Mouse (Mus musculus): ENCODE data around the gene Cyp17a1. TPM values are rescaled to one million over a fixed set of nuclear protein-coding genes. Genes with fewer than 3 reads are reported as not detected.

Cyp17a1 gene
- total RNA-seq, 2 experiments from 2014 or later = 1.9 to 10.5 TPM

DNA sequence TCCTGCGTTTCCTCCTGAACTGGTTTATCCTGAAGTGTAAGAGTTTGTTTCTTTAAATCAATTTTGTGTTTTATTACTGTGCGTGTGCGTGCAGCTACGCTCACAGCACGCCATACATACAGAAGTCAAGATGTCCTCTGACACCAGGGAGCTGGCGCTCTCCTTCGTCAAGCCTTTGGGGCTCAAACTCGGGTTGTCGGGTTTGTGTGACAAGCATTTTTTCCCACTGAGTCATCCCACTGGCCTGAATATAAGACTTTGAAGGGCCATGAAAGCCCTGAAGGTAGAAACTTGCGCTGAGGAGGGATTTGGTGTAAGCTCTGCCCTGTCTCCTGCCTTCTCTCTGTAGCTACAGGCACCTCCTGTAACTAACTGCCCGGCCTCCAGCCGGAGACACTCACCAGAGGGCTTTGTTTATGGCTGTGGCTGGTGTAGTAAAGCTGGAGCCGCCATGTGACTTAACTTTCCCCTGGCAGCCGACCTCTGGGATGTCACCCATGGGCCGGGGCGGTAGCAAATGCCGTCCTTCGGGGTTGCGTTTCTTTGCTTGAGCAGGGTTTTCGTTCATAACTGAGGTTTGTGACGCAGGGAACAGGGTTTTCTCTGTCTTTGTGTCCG is 30.7 kb downstream of the Cyp17a1 start:
- DNase-seq = peak; percentile 63 to 64

DNA sequence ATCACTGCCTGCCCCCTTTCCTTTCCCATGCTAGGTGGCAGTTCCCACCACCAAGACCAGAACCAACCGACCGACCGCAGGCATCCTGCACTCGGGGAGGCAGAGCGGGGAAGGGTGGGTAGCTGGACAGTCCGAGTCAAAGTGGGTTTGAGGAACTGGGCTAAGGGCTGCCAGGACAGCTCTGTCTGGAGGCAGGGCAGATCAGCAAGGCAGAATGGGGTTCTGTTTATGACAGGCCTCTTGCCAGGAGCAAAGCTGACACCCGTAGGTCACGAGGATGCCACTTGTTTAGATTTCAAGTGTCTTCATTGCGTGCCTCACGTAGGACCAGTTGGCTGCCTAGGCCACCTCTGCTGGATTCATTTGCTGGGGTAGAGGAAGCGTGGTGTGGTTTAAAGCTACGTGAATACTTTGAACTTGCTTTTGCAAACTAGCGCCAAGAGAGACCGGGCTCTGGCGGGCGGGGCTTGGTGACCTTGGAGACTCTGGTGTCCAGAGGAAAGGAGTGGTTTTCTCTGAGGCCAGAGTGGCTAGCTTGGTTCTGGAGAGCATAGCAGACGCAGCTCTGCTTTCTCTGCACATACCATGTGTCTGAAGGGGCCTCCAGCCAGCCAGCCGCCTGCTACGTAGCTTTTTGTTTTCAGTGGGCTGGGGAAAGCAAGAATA is 31.4 kb downstream of the Cyp17a1 start:
- peak; percentile 90 to 92 for DNase-seq

DNA sequence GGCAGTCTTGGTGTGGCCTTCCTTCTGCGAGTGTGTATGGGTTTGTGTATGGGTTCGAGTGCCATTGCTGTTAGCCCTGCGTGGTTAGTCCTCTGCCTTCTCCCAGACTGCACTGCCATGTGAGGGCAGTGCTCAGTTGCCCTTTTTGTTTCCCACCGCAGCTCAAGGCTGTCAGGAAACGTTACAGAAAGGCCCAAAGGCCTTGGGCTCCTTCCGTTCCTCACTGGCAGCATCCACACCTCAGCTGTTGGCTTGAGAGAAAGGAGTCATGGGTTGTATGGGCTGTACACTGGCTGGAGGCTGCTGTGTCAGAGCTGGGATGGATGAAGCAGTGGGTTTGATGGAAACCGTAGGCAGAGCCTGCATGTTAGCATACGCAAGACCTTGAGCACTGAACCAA is 32.2 kb downstream of the Cyp17a1 start:
- DNase-seq = peak in 1 of 2 experiments; percentile 60

DNA sequence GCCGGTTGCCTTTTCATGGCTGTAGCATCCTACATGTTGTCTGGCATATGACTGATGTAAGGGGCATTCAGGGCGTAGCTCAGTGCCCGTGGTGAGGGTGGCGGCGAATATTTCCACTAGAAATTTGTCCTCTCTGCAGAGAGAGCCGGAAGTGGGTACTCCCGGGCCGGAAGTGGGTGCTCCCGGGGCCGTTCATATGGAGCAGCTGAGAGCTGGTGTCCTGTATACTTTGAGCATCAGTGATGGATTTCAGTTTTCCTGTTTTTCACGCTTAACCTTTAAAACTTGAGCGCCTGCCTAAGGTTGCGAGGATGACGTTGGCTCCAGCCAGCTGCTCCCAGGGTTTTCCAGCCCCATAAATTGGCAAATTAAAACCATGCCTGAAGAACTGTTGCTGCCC is 33.5 kb downstream of the Cyp17a1 start:
- peak in 1 of 2 experiments; percentile 50 for DNase-seq

DNA sequence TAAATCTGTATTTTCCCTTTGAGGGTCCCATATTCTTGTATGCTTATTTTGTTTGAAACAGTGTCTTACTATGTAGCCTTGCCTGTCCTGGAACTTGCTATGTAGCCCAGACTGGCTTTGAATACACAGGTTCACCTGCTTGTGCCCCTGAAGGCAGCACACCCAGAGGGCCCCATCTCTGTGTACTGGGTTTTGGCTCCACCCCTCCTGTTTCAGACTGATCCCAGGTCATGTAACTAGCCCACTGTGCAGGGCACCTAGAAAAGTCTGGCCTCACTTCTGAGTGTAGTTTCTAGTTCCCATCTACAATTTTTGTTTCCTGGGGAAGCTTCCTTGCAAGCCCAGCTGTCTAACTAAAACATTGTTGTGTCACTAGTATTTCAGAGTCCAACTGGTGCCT is 33.9 kb downstream of the Cyp17a1 start:
- no peak for DNase-seq

DNA sequence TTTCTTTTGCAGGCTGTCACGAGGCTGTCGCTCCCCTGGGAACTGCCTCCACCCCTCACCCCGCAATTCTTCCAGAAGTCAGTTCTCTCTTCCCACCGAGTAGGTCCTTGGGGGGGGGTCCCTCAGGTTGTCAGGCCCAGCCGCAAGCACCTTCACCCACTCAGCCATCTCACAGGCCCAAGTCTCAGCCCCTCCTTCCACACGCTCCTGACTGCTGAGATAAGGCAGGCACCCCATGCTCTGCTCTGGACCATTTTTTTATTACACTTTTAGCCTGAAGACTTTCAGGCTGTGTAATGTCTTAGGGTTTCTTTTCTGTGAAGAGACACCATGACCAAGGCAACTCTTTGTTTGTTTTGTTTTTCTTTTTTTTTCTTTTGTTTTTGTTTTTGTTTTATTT is 35.4 kb downstream of the Cyp17a1 start:
- DNase-seq = no peak

DNA sequence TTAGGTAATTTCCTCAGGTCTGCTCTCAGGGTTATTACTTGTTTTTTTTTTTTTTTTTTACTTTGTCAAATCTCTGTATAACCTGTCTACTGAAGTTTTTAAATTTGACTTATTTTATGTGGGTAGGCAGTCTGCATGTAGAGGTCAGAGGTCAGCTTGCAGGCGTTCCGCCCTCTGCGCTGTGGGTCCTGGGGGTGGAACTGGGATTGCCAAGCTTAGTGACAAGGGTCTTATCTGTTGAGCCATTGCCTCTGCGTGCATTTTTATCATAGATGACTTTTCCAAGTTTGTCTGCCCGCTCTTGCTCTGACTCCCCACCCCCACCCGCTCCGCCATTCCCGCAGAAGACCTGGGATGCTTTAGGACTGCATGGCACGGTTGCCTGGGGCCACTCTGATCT is 37.2 kb downstream of the Cyp17a1 start:
- no peak for DNase-seq

DNA sequence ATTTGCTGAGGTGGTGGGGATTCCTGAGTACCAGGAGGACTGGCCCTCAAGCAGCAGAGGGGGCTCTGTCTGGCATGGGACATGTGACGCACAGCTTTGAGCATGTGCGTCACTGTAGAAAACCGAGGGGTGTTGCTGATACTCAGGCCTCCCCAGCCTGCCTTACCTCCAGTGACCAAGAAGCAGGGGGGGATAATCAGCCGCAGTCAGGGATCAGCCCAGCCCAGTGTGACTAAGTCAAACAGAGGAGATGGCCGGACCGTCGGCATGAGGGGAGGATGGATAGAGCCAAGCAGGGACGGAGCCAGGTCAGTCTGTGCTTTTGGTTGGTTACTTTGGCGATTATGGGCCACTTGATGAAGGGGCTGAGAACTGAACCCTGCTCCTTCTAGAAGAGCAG is 41.3 kb downstream of the Cyp17a1 start:
- no peak for DNase-seq

DNA sequence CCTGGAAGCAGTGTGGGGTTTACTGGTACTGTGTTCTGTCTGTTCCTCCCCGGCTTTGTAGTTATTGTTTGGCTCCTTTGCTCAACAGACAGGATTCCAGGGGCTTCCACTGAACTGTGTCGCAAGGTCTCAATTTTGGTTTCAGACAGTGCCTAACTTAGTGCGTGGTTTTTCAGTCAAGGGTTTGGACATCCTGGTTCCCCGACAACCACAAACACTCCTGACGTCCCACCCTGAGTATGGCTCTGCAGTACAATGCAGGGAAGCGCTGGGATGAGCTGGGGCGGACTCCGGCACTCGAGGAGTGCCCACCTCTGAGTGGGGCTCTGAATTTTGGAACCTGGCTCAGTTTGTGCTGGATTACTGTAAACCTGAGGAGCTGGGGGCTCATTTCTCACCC is 43.2 kb downstream of the Cyp17a1 start:
- no peak for DNase-seq

DNA sequence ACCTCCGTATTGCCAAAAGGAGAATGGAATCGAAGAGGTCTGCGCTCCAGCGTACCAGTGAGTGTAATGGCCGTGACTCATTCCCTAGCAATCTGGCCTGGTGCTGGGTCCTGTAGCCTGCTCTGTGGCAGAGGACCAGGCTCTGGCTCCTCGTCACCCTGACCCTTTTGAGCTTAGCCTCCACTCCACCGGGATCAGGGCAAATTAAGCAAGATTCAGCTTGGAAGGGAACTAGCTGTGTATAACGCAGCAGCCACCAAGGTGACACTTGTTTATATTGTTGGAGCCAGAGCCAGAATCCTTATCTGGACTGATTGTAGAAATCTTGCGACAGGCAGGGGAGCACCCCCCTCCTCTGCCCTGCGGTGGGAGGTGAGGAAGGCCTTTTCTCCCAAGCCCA is 44.6 kb downstream of the Cyp17a1 start:
- peak; percentile 86 for DNase-seq

DNA sequence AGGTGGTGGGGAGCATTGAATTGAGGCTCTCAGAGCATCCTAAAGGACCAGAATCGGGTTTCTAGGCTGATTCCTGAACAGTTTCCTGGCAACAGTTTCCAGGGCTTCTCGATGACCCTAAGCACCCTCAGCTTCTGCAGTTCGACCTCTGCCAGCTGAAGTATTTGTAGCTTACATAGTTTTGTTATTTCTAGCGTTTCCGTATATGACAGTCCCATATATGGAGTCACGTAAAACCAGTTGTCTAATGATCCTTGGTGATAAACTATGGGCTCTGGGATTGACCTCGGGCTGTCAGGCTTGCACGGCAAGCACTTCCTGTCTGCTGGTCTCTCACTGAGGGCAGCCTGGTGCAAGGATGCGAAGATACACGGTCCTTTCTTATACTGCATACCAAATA is 47.5 kb downstream of the Cyp17a1 start:
- DNase-seq = no peak

DNA sequence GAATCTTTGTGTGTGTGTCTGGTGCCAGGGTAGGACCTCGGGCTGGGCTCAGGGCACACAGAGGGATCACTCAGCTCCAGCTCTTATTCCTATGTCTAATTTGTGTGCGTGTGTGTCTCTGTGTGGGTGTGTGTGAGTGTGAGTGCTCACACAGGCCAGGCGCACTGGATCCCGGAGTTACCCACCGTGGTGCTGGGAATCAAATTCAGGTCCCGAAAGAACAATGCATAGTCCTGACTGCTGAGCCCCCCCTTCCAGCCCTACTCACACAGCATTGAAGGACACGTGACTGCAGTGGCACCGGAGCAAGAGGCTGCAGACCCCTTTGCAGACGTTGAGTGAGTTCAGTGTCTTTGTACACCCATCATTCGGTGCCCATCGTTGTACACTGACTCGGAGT is 48.0 kb downstream of the Cyp17a1 start:
- DNase-seq = no peak

DNA sequence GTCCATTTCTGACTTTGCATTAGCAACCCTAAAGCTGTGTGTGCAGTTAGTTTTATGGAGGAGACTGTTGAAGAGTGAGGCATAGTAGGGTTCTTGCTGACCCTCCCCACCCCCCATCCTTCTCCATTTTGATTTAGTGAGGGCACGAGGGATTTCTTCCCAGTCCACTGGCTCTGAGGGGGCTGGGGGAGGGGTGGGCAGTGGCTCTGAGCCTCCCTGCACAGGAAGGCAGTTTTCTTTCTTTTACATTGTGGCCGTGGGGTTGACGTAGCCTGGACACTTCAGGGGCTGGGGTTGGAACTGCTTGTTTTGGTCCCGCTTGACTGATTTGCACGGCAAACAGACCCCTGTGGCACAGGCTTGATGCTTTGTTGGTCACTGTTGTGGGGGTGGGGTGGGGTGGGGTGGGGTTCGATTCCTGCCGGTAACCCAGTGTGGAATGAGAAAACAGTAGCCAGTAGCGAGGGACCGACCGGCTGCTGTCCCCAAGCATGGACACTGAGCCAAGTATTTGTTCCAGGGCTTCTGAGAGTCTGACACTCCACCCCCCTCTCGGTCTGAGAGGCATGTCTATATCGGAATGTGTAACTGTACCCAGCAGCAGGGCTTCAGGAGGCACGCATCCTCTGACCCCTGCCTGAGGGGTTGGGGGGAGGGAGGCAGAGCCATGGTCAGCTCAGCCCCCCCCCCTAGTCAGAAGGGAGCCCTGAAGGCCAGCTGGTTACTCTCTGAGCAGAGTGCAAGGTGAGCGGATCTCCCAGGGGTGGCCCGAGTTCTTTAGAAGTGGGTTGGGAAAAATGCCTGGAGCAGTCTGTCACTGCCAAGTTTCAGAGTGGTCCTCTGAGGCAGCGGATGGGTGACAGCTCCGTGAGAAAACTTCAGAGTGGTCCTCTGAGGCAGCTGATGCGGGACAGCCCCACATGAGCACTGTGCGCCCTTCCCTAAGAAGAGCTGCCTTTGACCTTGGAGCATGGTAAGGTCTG is 48.9 kb downstream of the Cyp17a1 start:
- DNase-seq = no peak

DNA sequence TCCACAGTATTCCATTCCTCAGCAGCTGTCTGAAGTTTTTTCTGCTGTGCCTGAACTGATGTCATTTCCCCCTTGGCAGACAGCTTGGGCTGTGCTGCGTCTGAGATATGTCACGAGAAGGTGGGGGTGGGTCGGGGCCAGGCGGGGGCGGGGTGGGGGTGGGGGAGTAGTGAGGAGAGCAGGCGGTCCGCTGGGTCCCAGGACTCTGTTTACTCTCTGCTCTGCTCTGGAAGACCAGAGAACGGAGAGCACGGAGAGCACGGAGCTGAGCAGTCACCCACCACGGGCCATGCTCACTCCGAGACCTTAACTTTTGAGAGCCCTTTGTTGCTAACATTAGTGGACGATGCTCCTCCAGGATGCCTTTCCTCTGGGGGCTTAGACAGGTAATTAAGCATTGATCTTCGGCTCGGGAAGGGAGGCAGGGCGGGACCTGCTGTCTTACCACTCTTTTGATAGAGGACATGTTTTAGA is 49.7 kb downstream of the Cyp17a1 start:
- DNase-seq = no peak

DNA sequence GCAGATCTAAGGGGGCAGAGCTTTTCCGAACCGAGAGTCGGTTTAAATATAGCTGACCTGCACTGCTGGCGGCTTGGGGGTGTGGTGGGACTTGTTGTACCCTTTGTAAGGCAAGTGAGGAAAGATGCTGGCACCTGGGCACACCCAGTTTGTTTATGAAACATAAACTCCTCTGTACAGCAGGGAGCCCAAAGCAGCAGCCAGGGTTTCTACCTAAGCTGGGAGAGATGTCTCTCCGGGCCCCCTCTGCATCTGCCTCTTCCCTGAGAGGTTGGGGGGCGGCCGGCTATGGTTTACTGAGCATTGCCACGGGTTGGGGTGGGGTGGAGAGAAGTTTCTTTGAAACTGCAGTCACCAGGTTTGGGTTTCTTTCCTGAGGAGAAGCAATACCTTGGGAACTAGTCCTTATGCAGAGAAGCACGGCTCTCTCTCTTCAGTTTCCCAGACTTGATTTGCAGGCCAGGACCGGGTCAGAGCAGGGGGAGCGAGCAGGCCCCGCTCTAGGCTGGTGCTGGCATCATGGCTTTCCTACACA is 50.2 kb downstream of the Cyp17a1 start:
- no peak for DNase-seq

DNA sequence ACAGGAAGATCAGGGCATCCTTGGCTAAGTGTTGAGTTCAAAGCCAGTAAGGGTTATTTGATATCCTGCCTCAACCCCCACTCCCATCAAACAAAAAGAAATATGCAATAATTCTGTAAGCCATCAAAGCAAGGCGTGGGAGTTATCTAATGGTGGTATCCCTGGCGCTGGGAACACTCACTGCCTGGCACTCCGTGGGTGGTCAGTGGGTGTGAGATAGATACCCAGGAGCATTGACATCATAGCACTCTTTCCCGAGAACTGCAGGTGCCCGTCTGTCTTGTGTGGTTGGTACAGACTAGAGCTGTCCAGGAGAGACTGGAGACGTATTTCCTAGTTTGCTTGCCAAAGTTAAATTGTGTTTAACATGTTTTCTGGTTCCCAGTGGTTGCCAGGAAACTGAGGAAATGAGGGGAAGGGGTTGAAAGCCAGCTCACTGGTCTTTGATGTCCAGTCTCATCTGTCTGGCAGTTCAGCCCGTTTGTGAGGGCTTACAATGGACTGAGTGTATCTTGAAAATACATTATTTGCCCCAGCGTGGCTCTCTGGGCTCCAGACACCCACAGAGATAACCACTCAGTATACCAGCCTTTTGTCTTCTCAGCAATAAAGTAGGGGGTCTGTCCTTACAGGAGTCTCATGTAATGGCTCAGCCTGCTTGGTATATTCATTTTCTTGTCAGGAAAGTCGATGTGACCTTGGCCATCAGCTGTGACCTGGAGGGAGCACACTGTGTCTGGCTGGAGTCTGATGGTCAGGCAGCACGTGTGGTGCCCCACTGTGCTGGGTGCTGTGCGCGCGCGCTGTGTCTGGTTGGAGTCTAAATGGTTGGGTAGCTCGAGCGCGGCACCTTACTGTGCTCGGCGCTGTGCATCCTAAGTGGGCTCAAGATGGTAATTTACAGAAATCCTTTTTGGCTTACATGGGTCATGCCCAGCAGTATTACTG is 51.5 kb downstream of the Cyp17a1 start:
- no peak for DNase-seq

DNA sequence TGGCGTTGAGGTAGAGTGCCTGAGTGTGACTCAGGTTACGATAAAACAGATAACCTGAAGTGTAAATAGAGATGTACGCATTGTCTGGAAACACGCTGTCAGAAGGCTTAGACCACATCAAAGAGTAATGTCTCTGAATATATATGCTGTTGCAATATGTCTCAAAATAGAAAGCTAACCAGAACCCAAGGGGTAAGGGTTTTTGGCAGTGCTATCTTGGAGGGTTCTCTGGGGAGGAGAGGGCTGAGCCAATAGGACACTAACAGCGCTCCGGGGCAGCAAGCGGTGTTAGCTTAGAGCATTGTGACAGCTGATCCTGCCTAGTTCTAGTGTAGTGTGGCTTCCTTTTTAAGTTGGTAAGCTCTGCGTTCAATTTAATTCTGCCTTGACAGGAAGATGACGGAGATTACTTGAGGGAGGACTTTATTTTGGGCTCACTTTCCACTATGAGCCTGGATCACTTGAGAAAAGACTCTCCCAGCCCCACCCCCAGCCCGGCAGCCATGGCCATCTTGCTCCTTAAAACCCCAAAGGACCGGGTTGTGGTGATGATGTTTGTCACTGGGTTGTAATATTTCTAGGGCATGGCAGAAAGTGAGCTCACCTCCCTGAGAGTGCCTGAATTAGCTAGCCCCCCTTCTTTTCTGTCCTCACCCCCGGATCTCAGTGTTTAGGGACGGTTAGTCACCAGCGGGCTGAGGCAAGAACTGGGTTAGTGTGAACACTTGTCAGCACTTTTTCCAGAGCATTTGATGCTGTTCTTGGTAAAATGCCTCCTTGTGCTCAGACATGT is 52.8 kb downstream of the Cyp17a1 start:
- DNase-seq = peak; percentile 12 to 23

DNA sequence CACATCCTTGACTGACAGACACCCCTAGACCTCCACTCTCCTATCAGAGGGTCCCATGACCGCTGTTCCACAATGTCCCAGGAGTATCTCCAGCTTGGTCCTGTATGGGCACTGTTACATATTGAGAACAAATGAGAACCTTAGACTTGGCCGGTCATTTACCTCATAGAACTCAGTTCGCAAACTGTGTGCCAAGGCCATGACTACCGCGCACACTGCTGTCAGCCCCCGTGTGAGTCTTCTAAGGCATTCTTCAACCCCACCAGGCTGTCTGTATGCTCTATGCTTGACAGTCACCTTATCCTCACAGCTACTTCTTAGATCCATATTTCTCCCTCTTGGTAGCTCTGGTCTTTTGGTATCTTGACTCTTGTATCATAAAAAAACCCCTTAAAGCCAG is 53.5 kb downstream of the Cyp17a1 start:
- peak; percentile 4 for DNase-seq

DNA sequence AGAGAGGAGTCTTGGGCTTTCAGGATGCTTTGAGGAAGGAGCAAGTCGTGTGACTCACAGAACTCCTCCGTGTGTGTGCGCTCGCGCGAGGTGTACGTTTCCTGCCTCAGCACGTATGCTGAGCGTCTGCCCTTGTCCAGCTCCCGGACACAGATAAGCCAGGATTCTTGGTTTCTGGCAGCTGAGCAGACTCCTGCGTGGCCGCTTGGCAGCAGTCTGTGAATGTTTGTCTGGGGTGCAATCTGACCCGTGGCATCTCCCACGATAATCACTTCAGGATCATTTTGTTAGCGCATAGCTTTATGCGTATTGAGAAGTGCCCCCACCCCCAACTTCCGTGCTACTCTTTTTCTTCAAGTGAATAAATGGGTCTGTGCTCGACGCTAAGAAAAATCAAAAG is 54.0 kb downstream of the Cyp17a1 start:
- peak in 1 of 2 experiments; percentile 55 for DNase-seq

DNA sequence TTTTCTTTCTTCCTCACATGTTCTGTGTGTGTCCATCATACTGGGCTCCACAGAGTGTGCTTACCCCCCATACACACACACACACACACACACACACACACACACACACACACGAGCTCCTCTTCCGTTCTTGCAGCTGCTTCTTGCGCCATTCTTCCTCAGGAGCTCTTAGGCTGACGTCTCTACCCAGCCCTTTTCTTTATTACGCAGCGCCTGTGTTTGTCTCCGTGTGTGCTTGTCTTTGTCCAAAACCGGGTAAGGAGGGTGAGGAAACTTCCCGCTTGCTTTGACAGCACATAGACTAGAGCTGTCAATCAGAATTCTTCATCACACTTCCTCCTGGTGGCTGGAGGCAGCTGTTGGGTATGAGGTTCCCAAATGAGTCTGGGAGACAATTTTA is 54.6 kb downstream of the Cyp17a1 start:
- no peak for DNase-seq

DNA sequence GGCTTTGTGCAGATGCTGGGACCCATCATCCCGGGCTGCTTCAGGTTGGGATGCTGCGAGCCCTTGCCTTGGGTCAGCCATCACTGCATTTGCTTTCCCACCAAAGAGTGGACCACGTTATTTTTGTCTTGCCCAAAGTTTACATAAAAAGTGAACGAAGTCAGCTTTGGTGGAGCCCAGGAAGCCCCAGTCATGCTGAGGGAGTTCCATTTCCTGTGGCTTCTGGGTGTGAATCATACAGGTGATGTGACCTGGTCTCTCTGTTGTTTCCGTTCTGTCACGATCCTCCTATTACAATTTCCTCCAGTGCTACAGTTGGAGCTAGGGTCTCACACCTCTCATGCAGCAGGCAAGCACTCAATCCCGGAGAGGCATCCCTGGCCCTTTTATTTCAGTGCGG is 55.6 kb downstream of the Cyp17a1 start:
- DNase-seq = no peak

Data from adrenal gland, postnatal 36 days (tissue).